Mouse (Mus musculus) embryonic fibroblast, embryonic 13.5 days (primary cell): ENCODE measurements at regions not wholly inside any gene's neighbourhood (a gene's known extent, or its start where the extent isn't known, plus 50 kb on each side); places are given as distances from the start of the nearest gene placed in this dataset.

ENCODE experiments used
- CTCF ChIP-seq: IDR thresholded peaks from 2 replicates; pipeline ENCODE4 v1.5.1; 2011; ENCODE audit warnings: mild to moderate bottlenecking, control low read depth, low read length, moderate library complexity, borderline replicate concordance; ENCODE audit not compliant: insufficient read depth
- POLR2A ChIP-seq: IDR thresholded peaks from 2 replicates; pipeline ENCODE4 v1.6.1; 2011; ENCODE audit warnings: low read depth, mild to moderate bottlenecking, control low read depth, low read length, moderate library complexity

GRCm38 (mm10) chr2:142996088-142996487 lies 66.8 kb upstream of the Snrpb2 start:
- TF ChIP-seq CTCF (no peak), POLR2A (no peak)
